Mouse (Mus musculus) c-Kit-positive CD71-positive TER-119-negative erythroid progenitor cells, embryonic 14.5 days (primary cell): Measurements from ENCODE around the gene Lrmda.

ENCODE experiments used
- DNase-seq: peaks from one replicate; pipeline ENCODE4 v3.0.0-alpha.2; 2013; ENCODE audit warnings: low read depth

The Lrmda gene

GRCm38 (mm10) chr14:22156991-22157390, 137.5 kb downstream of the Lrmda start:
- DNase-seq, result no peak

GRCm38 (mm10) chr14:22161416-22161815, 141.9 kb downstream of the Lrmda start:
- no peak for DNase-seq

GRCm38 (mm10) chr14:22167285-22167684, 147.8 kb downstream of the Lrmda start:
- DNase-seq, result no peak

GRCm38 (mm10) chr14:22168077-22168794, 148.7 kb downstream of the Lrmda start:
- DNase-seq, result no peak

- no peak for DNase-seq
These were observed 149.5 kb downstream of the Lrmda start for GRCm38 (mm10) chr14:22168795-22169568.

GRCm38 (mm10) chr14:22174757-22175156, 155.2 kb downstream of the Lrmda start:
- DNase-seq, result no peak

- no peak for DNase-seq
These were observed 160.2 kb downstream of the Lrmda start for GRCm38 (mm10) chr14:22179761-22180160.

- DNase-seq, result no peak
These were observed 162.0 kb downstream of the Lrmda start for GRCm38 (mm10) chr14:22181508-22181907.

- no peak for DNase-seq
These were observed 163.7 kb downstream of the Lrmda start for GRCm38 (mm10) chr14:22183195-22183594.

- DNase-seq, result no peak
These were observed 165.9 kb downstream of the Lrmda start for GRCm38 (mm10) chr14:22185452-22185851.

GRCm38 (mm10) chr14:22190111-22190510, 170.6 kb downstream of the Lrmda start:
- no peak for DNase-seq

- DNase-seq, result no peak
These were observed 172.7 kb downstream of the Lrmda start for GRCm38 (mm10) chr14:22192185-22192584.

- no peak for DNase-seq
These were observed 178.5 kb downstream of the Lrmda start for GRCm38 (mm10) chr14:22198021-22198420.

GRCm38 (mm10) chr14:22198641-22199425, 179.3 kb downstream of the Lrmda start:
- DNase-seq, result no peak

GRCm38 (mm10) chr14:22201667-22202066, 182.2 kb downstream of the Lrmda start:
- no peak for DNase-seq

GRCm38 (mm10) chr14:22210601-22211000, 191.1 kb downstream of the Lrmda start:
- no peak for DNase-seq

- no peak for DNase-seq
These were observed 198.7 kb downstream of the Lrmda start for GRCm38 (mm10) chr14:22218183-22218582.

- no peak for DNase-seq
These were observed 202.5 kb downstream of the Lrmda start for GRCm38 (mm10) chr14:22222038-22222437.

- DNase-seq, result no peak
These were observed 203.1 kb downstream of the Lrmda start for GRCm38 (mm10) chr14:22222574-22222973.

- DNase-seq, result peak; percentile 54
These were observed 206.7 kb downstream of the Lrmda start for GRCm38 (mm10) chr14:22226205-22226604.

- DNase-seq, result no peak
These were observed 208.9 kb downstream of the Lrmda start for GRCm38 (mm10) chr14:22228253-22228968.

GRCm38 (mm10) chr14:22240315-22240714, 220.8 kb downstream of the Lrmda start:
- DNase-seq, result no peak
